Mouse (Mus musculus) forebrain, embryonic 14.5 days (tissue): ENCODE measurements around the gene Itgb1bp1. TPM values are rescaled to one million over a fixed set of nuclear protein-coding genes. Genes with fewer than 3 reads are reported as not detected.

Source experiments
- ATAC-seq: fragments of 200-750 bp; cut with Nextera tagmentation; 2 replicates; pipeline ENCODE4 v1.8.0; 2017; ENCODE audit warnings: mild to moderate bottlenecking, moderate library complexity
- DNase-seq: peaks from one replicate; pipeline ENCODE4 v3.0.0-alpha.2; 2015; ENCODE audit warnings: low spot score
- H3K27ac ChIP-seq: fragments of 300-500 bp; sonication (generic); 2 replicates; pipeline ENCODE4 v1.5.1; 2014; ENCODE audit warnings: low read depth, mild to moderate bottlenecking, control low read depth, low read length, moderate library complexity
- H3K27me3 ChIP-seq: fragments of 300-500 bp; sonication (generic); replicated peaks from 2 replicates; pipeline ENCODE4 v1.6.1; 2014; ENCODE audit warnings: low read length, control low read depth, mixed read lengths; ENCODE audit not compliant: control insufficient read depth, insufficient read depth
- H3K36me3 ChIP-seq: fragments of 300-500 bp; sonication (generic); 2 replicates; pipeline ENCODE4 v1.6.1; 2014; ENCODE audit warnings: low read length, control low read depth; ENCODE audit not compliant: control insufficient read depth, insufficient read depth
- H3K4me1 ChIP-seq: fragments of 300-500 bp; sonication (generic); 2 replicates; pipeline ENCODE4 v1.6.1; 2014; ENCODE audit warnings: antibody characterized with exemption, low read length, control low read depth; ENCODE audit not compliant: control insufficient read depth, insufficient read depth
- H3K4me2 ChIP-seq: fragments of 300-500 bp; sonication (generic); 2 replicates; pipeline ENCODE4 v1.6.1; 2014; ENCODE audit warnings: mild to moderate bottlenecking, control low read depth, low read length
- H3K4me3 ChIP-seq: fragments of 300-500 bp; sonication (generic); 2 replicates; pipeline ENCODE4 v1.5.1; 2014; ENCODE audit warnings: low read depth, low read length, control low read depth
- H3K9ac ChIP-seq: fragments of 300-500 bp; sonication (generic); 2 replicates; pipeline ENCODE4 v1.6.1; 2014; ENCODE audit warnings: mild to moderate bottlenecking, low read length, control low read depth, moderate library complexity
- H3K9me3 ChIP-seq: fragments of 300-500 bp; sonication (generic); replicated peaks from 2 replicates; pipeline ENCODE4 v1.6.1; 2016; ENCODE audit warnings: low read length, control low read depth, mixed read lengths; ENCODE audit not compliant: control insufficient read depth
- WGBS: fragments of 180-500 bp; shearing (Covaris S2); extraction: QIAGEN DNeasy Blood & Tissue Kit; methylation state at CpG from one replicate; pipeline ENCODE4 v1.1.7; 2014; 5-methylcytosine and 5-hydroxymethylcytosine counted together
- polyA plus RNA-seq: library from polyadenylated mRNA; unstranded; fragments of >200 nt; fragmentation: Nextera tagmentation; extraction: Ambion mirVana; gene quantifications from 2 replicates; pipeline ENCODE4 v1.2.1, GENCODE M21; 2014

Itgb1bp1 gene
- polyA plus RNA-seq, 1 experiment from 2014 or later, result 48.2 TPM

GRCm38 (mm10) chr12:21225358-21225757 lies 60.7 kb downstream of the Itgb1bp1 start:
- ATAC-seq, result no peak
- Histone ChIP-seq H3K27me3 (no peaks in the 10 kb centered on the region), H3K4me2 (no peak overlapping the region), H3K4me3 (no peak overlapping the region), H3K36me3 (peaks cover 31% of the 10 kb centered on the region), H3K4me1 (no peaks in the 10 kb centered on the region), H3K9ac (no peak overlapping the region), H3K27ac (no peak overlapping the region), H3K9me3 (no peaks in the 10 kb centered on the region)
- no peak for DNase-seq
- 77% methylated on average over 8 of the region's 8 CpGs for WGBS

- H3K4me1 ChIP-seq, result no peaks in the 10 kb centered on the region
- no peak for ATAC-seq
- H3K4me3 ChIP-seq, result no peak overlapping the region
These were observed 62.2 kb downstream of the Itgb1bp1 start for GRCm38 (mm10) chr12:21223923-21224322.

DNA sequence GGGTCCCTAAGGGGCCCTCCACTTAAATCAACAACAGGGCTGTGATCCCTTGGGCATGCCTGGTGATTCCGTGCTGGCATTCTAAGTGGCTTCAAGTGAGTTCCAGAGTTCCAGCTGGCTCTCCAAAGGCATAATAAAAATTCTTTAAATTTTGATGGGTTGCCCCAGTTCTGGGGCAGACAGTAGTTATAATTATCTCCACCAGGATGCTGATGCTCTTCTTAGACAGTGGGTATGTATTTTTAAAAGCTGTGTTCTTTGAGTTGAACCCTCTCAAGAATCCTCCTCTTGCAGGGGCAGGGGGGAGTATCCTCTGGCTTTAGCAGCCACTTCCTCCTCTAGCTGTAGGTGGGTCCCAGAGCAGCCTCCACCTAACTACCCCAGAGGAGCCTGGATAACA lies 65.5 kb downstream of the Itgb1bp1 start:
- Histone ChIP-seq H3K9ac (no peak overlapping the region), H3K9me3 (no peaks in the 10 kb centered on the region), H3K27me3 (no peaks in the 10 kb centered on the region), H3K27ac (no peak overlapping the region), H3K4me3 (no peak overlapping the region), H3K4me2 (no peak overlapping the region), H3K4me1 (no peaks in the 10 kb centered on the region), H3K36me3 (peaks cover 59% of the 10 kb centered on the region)
- no peak for ATAC-seq
- DNase-seq, result no peak
- 89% methylated on average over 1 of the region's 1 CpGs for WGBS

More at GRCm38 (mm10) chr12:21223923-21224322, 62.2 kb downstream of the Itgb1bp1 start:
- no peak for DNase-seq
- WGBS, result 94% methylated on average over 4 of the region's 4 CpGs
- Histone ChIP-seq H3K9ac (no peak overlapping the region), H3K4me2 (no peak overlapping the region), H3K36me3 (peaks cover 28% of the 10 kb centered on the region), H3K27ac (no peak overlapping the region), H3K27me3 (no peaks in the 10 kb centered on the region), H3K9me3 (no peaks in the 10 kb centered on the region)

GRCm38 (mm10) chr12:21217776-21218444 lies 68.2 kb downstream of the Itgb1bp1 start:
- Histone ChIP-seq H3K36me3 (peaks cover 64% of the 10 kb centered on the region), H3K4me2 (no peak overlapping the region), H3K27ac (no peak overlapping the region), H3K9me3 (no peaks in the 10 kb centered on the region), H3K27me3 (no peaks in the 10 kb centered on the region), H3K9ac (no peak overlapping the region), H3K4me1 (no peaks in the 10 kb centered on the region), H3K4me3 (no peak overlapping the region)
- DNase-seq, result no peak
- no peak for ATAC-seq
- WGBS, result 88% methylated on average over 11 of the region's 11 CpGs

DNA sequence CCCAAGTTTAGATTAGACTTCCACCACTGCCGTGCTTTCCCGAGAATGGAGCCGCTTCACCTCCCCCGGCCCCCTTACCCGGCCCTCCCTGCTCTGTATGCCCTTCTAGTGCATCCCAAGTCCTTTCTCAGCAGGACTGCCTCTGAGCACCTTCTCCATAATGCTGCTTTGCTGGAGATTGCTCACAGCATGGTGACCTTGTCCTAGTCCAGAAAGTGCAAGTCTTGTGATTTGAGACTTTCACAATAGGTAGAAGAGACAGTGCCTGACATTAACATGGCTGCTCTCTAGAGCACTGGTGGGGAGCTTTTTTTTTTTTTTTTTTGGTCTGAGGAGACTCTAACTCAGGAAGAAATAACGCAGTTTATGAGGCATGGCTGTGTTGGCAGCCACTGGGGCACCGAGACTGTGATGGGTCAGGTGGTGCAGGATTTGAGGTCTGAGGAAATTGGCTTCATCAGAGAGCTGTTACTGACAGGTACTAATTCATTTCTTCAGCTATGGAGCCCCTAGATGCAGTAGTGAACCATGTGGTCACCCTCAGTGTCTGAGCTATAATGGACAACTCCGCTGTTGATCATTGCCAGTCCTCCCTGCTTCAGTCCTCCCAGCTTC lies 71.4 kb downstream of the Itgb1bp1 start:
- ATAC-seq (no peak), DNase-seq (no peak)
- H3K9ac ChIP-seq, result no peak overlapping the region
- H3K4me2 ChIP-seq, result no peak overlapping the region
- peaks cover 56% of the 10 kb centered on the region for H3K36me3 ChIP-seq
- no peak overlapping the region for H3K4me3 ChIP-seq
- no peaks in the 10 kb centered on the region for H3K9me3 ChIP-seq
- no peaks in the 10 kb centered on the region for H3K27me3 ChIP-seq
- H3K4me1 ChIP-seq, result no peaks in the 10 kb centered on the region
- WGBS, result 91% methylated on average over 8 of the region's 8 CpGs
- H3K27ac ChIP-seq, result no peak overlapping the region

DNA sequence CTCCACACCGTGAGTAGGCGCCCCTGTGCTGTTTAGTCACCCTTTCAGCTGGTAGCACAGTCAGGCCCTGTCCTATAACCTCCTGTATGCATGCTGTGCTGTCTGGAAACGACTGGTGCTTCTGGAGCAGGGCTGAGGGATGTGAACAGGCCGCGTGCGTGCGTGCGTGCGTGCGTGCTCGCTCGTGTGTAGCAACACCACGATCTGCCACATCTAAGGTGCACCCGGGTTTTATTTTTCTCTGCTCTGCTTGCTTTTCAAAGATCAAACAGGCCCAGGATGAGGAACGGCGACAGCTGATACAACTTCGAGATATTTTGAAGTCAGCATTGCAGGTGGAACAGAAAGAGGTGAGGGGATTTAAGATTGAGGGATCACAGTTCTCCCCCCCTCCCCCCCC lies 73.2 kb downstream of the Itgb1bp1 start:
- Histone ChIP-seq H3K27ac (no peak overlapping the region), H3K4me1 (no peaks in the 10 kb centered on the region), H3K36me3 (peaks cover 60% of the 10 kb centered on the region), H3K4me2 (no peak overlapping the region), H3K9me3 (no peaks in the 10 kb centered on the region), H3K27me3 (no peaks in the 10 kb centered on the region), H3K4me3 (no peak overlapping the region), H3K9ac (no peak overlapping the region)
- 94% methylated on average over 17 of the region's 17 CpGs for WGBS
- DNase-seq (no peak), ATAC-seq (no peak)

GRCm38 (mm10) chr12:21209273-21209672 lies 76.8 kb downstream of the Itgb1bp1 start:
- 84% methylated on average over 10 of the region's 10 CpGs for WGBS
- no peaks in the 10 kb centered on the region for H3K9me3 ChIP-seq
- H3K9ac ChIP-seq, result no peak overlapping the region
- no peak for ATAC-seq
- no peaks in the 10 kb centered on the region for H3K27me3 ChIP-seq
- H3K36me3 ChIP-seq, result peaks cover 60% of the 10 kb centered on the region
- H3K27ac ChIP-seq, result no peak overlapping the region
- DNase-seq, result no peak
- no peak overlapping the region for H3K4me3 ChIP-seq
- no peak overlapping the region for H3K4me2 ChIP-seq
- peaks cover 12% of the 10 kb centered on the region for H3K4me1 ChIP-seq

DNA sequence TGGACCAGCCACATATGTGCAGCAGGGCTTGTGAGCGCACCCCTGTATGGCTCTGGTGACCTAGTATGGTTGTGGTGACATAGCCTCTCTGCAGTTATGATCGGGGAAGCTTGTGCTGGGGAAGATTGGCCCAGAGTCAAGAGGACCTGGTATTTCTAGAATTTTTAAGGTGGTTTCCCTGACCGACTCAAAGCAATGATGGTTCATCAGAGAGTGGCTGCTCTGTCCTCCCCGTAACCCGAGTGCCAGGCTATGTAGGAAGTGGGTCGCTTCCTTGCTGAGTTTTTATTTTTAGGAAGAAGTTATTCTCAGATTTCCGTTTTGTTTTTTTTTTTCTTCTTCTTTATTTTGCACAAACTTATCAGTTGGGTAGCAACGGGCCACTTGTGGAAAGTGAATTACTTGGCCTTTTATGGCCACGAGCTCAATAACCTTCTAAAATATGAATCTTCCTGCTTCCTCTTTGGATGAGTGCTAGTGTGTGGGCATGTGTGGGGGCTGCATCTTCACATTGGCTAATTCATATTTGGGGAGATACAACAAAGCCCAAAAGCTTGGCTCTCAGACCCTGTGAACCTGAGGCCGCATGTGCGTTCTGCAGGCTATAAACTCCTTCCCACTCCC lies 77.8 kb downstream of the Itgb1bp1 start:
- no peak for ATAC-seq
- peaks cover 55% of the 10 kb centered on the region for H3K36me3 ChIP-seq

GRCm38 (mm10) chr12:21207422-21207821 lies 78.7 kb downstream of the Itgb1bp1 start:
- no peak overlapping the region for H3K27ac ChIP-seq
- no peaks in the 10 kb centered on the region for H3K9me3 ChIP-seq
- WGBS, result 86% methylated on average over 5 of the region's 5 CpGs
- no peak overlapping the region for H3K9ac ChIP-seq
- ATAC-seq (no peak), DNase-seq (no peak)
- no peaks in the 10 kb centered on the region for H3K27me3 ChIP-seq
- H3K4me3 ChIP-seq, result no peak overlapping the region
- H3K36me3 ChIP-seq, result peaks cover 46% of the 10 kb centered on the region
- H3K4me2 ChIP-seq, result no peak overlapping the region
- H3K4me1 ChIP-seq, result peaks cover 13% of the 10 kb centered on the region

More for the DNA sequence above, 77.8 kb downstream of the Itgb1bp1 start:
- no peaks in the 10 kb centered on the region for H3K9me3 ChIP-seq
- H3K4me2 ChIP-seq, result no peak overlapping the region
- no peaks in the 10 kb centered on the region for H3K27me3 ChIP-seq
- H3K4me3 ChIP-seq, result no peak overlapping the region
- no peak for DNase-seq
- 92% methylated on average over 11 of the region's 11 CpGs for WGBS
- peaks cover 13% of the 10 kb centered on the region for H3K4me1 ChIP-seq
- H3K27ac ChIP-seq, result no peak overlapping the region
- no peak overlapping the region for H3K9ac ChIP-seq
